Mouse (Mus musculus): ENCODE measurements around the gene Dclre1c. TPM values are rescaled to one million over a fixed set of nuclear protein-coding genes. Genes with fewer than 3 reads are reported as not detected.

Dclre1c gene
- polyA plus RNA-seq, 1 experiment from 2014 or later: 6.2 TPM

GRCm38 (mm10) chr2:3424579-3424910 lies 614 bp downstream of the Dclre1c start:
- peaks cover 8% of the 10 kb centered on the region; the same call in 1 of the 2 replicates for H3K4me1 ChIP-seq
- peak overlapping the region; percentile 97 for H3K4me2 ChIP-seq
- 6% methylated on average over 9 of the region's 10 CpGs for WGBS
- 0 out of 2 replicates have a peak, but pooled peaks have one; percentile 5 for ATAC-seq (ENCODE audit: borderline replicate concordance, extremely low read depth, low FRiP score, low TSS enrichment)
- H3K27me3 ChIP-seq: no peaks in the 10 kb centered on the region
- no peaks in the 10 kb centered on the region for H3K36me3 ChIP-seq
- no peaks in the 10 kb centered on the region for H3K9me3 ChIP-seq
- H3K9ac ChIP-seq: peak overlapping the region; percentile 60
- peak overlapping the region; percentile 75 for H3K4me3 ChIP-seq
- H3K27ac ChIP-seq: no peak overlapping the region

DNA sequence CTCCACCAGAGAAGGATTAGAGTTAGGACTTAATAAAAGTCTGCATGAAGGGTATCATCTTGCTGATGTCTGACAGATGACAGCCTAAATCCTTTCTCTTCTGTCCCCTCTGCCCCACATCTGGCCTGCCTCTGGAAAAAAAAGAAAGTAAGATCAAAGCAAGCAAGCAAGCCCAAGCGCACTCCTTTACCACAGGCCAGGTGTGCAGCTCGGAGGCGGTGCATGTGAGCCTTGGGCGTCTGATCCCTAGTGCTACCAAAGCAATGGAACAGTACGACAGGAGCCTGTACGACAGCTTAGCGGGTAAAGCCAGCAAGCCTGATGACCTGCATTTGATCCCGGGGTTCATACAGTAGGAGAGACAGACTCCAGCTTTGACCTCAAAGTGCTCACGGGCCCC lies 7.0 kb downstream of the Dclre1c start:
- H3K4me2 ChIP-seq: no peak overlapping the region
- H3K4me1 ChIP-seq: no peaks in the 10 kb centered on the region
- ATAC-seq (ENCODE audit: borderline replicate concordance, extremely low read depth, low FRiP score, low TSS enrichment): no peak
- H3K36me3 ChIP-seq: no peaks in the 10 kb centered on the region
- H3K4me3 ChIP-seq: no peak overlapping the region
- H3K9ac ChIP-seq: no peak overlapping the region
- H3K9me3 ChIP-seq: no peaks in the 10 kb centered on the region
- H3K27ac ChIP-seq: no peak overlapping the region
- 85% methylated on average over 9 of the region's 9 CpGs for WGBS
- no peaks in the 10 kb centered on the region for H3K27me3 ChIP-seq

GRCm38 (mm10) chr2:3435369-3436061 lies 11.6 kb downstream of the Dclre1c start:
- H3K4me1 ChIP-seq: no peaks in the 10 kb centered on the region
- no peak overlapping the region for H3K4me2 ChIP-seq
- H3K4me3 ChIP-seq: no peak overlapping the region
- WGBS: 82% methylated on average over 6 of the region's 6 CpGs
- no peaks in the 10 kb centered on the region for H3K27me3 ChIP-seq
- H3K36me3 ChIP-seq: no peaks in the 10 kb centered on the region
- no peak overlapping the region for H3K9ac ChIP-seq
- no peak for ATAC-seq (ENCODE audit: borderline replicate concordance, extremely low read depth, low FRiP score, low TSS enrichment)
- H3K9me3 ChIP-seq: no peaks in the 10 kb centered on the region
- no peak overlapping the region for H3K27ac ChIP-seq

DNA sequence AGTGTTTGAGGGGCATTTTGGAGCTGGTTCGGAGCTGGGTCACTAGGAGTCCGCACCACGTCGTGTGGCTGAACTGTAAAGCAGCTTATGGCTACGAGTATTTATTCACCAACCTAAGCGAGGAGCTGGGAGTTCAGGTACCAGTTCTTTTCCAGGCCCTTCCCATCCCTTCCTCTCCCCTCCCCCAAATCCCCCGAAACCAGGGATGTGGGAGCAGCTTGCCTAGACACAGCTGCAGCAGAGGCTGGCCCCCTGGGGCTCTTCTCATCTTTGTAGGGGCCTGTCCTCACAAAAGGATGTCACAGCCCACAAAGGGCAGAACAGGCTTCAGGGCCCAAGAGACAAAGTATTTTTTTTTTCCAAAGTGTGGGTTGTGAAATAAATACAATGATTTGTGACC lies 14.0 kb downstream of the Dclre1c start:
- 56% methylated on average over 7 of the region's 7 CpGs for WGBS
- Histone ChIP-seq H3K27me3 (no peaks in the 10 kb centered on the region), H3K4me3 (no peak overlapping the region), H3K9ac (no peak overlapping the region), H3K36me3 (no peaks in the 10 kb centered on the region), H3K4me2 (no peak overlapping the region), H3K9me3 (no peaks in the 10 kb centered on the region), H3K27ac (no peak overlapping the region), H3K4me1 (no peaks in the 10 kb centered on the region)
- ATAC-seq (ENCODE audit: borderline replicate concordance, extremely low read depth, low FRiP score, low TSS enrichment): no peak

GRCm38 (mm10) chr2:3444206-3444605 lies 20.3 kb downstream of the Dclre1c start:
- Histone ChIP-seq H3K9me3 (no peaks in the 10 kb centered on the region), H3K4me3 (no peak overlapping the region), H3K9ac (no peak overlapping the region), H3K36me3 (no peaks in the 10 kb centered on the region), H3K27me3 (no peaks in the 10 kb centered on the region), H3K4me1 (no peaks in the 10 kb centered on the region), H3K27ac (no peak overlapping the region), H3K4me2 (no peak overlapping the region)
- WGBS: 56% methylated on average over 7 of the region's 7 CpGs
- no peak for ATAC-seq (ENCODE audit: borderline replicate concordance, extremely low read depth, low FRiP score, low TSS enrichment)

DNA sequence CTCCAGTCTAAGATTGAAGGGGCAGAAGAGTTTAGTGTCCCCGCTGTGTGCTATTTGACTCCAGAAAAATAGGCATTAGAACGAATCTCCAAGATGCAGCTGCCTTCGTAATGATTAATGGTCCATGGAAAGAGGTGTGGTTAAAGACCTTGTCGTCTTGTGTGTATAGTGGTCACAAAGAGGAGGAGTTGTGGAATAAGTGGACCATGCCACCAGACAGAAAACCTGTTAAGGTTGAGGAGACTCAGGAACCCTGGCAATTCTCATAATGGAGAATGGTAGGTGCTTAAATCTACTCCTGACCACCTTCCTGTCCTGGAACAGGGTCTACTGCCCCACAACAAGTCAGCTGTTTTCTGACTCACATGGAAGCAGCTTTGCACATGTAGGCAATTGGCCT lies 22.1 kb downstream of the Dclre1c start:
- WGBS: 71% methylated on average over 4 of the region's 4 CpGs
- no peaks in the 10 kb centered on the region for H3K9me3 ChIP-seq
- H3K4me2 ChIP-seq: no peak overlapping the region
- no peaks in the 10 kb centered on the region for H3K27me3 ChIP-seq
- no peak overlapping the region for H3K4me3 ChIP-seq
- H3K27ac ChIP-seq: no peak overlapping the region
- H3K9ac ChIP-seq: no peak overlapping the region
- ATAC-seq (ENCODE audit: borderline replicate concordance, extremely low read depth, low FRiP score, low TSS enrichment): no peak
- no peaks in the 10 kb centered on the region for H3K36me3 ChIP-seq
- H3K4me1 ChIP-seq: no peaks in the 10 kb centered on the region

GRCm38 (mm10) chr2:3449431-3449830 lies 25.5 kb downstream of the Dclre1c start:
- no peak overlapping the region for H3K27ac ChIP-seq
- H3K4me2 ChIP-seq: no peak overlapping the region
- WGBS: 67% methylated on average over 2 of the region's 2 CpGs
- peaks cover 13% of the 10 kb centered on the region for H3K36me3 ChIP-seq
- no peaks in the 10 kb centered on the region for H3K27me3 ChIP-seq
- no peak overlapping the region for H3K9ac ChIP-seq
- no peaks in the 10 kb centered on the region for H3K9me3 ChIP-seq
- H3K4me1 ChIP-seq: no peaks in the 10 kb centered on the region
- H3K4me3 ChIP-seq: no peak overlapping the region
- ATAC-seq (ENCODE audit: borderline replicate concordance, extremely low read depth, low FRiP score, low TSS enrichment): no peak

GRCm38 (mm10) chr2:3453096-3453495 lies 29.2 kb downstream of the Dclre1c start:
- ATAC-seq (ENCODE audit: borderline replicate concordance, extremely low read depth, low FRiP score, low TSS enrichment): no peak
- WGBS: 80% methylated on average over 3 of the region's 3 CpGs
- no peaks in the 10 kb centered on the region for H3K9me3 ChIP-seq
- H3K4me3 ChIP-seq: no peak overlapping the region
- H3K9ac ChIP-seq: no peak overlapping the region
- H3K27ac ChIP-seq: no peak overlapping the region
- H3K4me2 ChIP-seq: no peak overlapping the region
- H3K36me3 ChIP-seq: peaks cover 18% of the 10 kb centered on the region
- H3K27me3 ChIP-seq: no peaks in the 10 kb centered on the region
- H3K4me1 ChIP-seq: no peaks in the 10 kb centered on the region

DNA sequence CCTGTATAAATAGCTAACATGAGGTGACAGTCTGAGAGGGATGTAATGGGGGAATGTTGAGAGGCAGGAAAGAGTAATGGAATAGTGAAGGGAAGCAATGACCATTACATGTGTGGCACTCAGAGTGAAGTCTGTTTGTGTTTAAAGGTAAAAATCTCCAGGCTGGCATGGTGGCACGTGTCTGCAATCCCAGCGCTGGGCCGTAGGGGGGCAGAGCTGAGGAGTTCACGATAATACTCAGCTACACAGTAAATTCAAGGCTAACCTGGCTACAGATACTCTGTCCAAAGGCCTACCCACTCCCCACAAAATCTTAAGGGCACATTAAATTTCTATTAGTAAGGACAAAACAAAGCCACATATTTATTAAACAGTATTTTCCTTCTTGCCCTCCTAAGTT lies 32.7 kb downstream of the Dclre1c start:
- Histone ChIP-seq H3K36me3 (peaks cover 29% of the 10 kb centered on the region), H3K4me3 (no peak overlapping the region), H3K4me1 (no peaks in the 10 kb centered on the region), H3K27ac (no peak overlapping the region), H3K9me3 (no peaks in the 10 kb centered on the region), H3K4me2 (no peak overlapping the region), H3K27me3 (no peaks in the 10 kb centered on the region), H3K9ac (no peak overlapping the region)
- WGBS: 84% methylated on average over 4 of the region's 4 CpGs
- no peak for ATAC-seq (ENCODE audit: borderline replicate concordance, extremely low read depth, low FRiP score, low TSS enrichment)

GRCm38 (mm10) chr2:3473891-3474290 lies 50.0 kb downstream of the Dclre1c start:
- no peaks in the 10 kb centered on the region for H3K9me3 ChIP-seq

GRCm38 (mm10) chr2:3474361-3474805 lies 50.5 kb downstream of the Dclre1c start:
- ATAC-seq (ENCODE audit: borderline replicate concordance, extremely low read depth, low FRiP score, low TSS enrichment): peak; percentile 71
- peaks cover 13% of the 10 kb centered on the region for H3K4me1 ChIP-seq
- H3K27me3 ChIP-seq: no peaks in the 10 kb centered on the region
- peak overlapping the region; percentile 96 for H3K27ac ChIP-seq
- H3K4me2 ChIP-seq: peak overlapping the region; percentile 76
- H3K9ac ChIP-seq: peak overlapping the region; percentile 89
- H3K4me3 ChIP-seq: peak overlapping the region; percentile 94
- WGBS: under 1% methylated on average over 46 of the region's 46 CpGs
- 0 out of 2 replicates have a peak, but pooled peaks cover 3% of the 10 kb centered on the region for H3K36me3 ChIP-seq
- no peaks in the 10 kb centered on the region for H3K9me3 ChIP-seq

More at GRCm38 (mm10) chr2:3473891-3474290, 50.0 kb downstream of the Dclre1c start:
- Histone ChIP-seq H3K27me3 (no peaks in the 10 kb centered on the region), H3K4me1 (peaks cover 13% of the 10 kb centered on the region), H3K36me3 (0 out of 2 replicates have a peak, but pooled peaks cover 3% of the 10 kb centered on the region), H3K4me2 (peak overlapping the region; percentile 76), H3K27ac (peak overlapping the region; percentile 96), H3K9ac (peak overlapping the region; percentile 89), H3K4me3 (peak overlapping the region; percentile 94)
- ATAC-seq (ENCODE audit: borderline replicate concordance, extremely low read depth, low FRiP score, low TSS enrichment): no peak
- 0% methylated on average over 12 of the region's 12 CpGs for WGBS

DNA sequence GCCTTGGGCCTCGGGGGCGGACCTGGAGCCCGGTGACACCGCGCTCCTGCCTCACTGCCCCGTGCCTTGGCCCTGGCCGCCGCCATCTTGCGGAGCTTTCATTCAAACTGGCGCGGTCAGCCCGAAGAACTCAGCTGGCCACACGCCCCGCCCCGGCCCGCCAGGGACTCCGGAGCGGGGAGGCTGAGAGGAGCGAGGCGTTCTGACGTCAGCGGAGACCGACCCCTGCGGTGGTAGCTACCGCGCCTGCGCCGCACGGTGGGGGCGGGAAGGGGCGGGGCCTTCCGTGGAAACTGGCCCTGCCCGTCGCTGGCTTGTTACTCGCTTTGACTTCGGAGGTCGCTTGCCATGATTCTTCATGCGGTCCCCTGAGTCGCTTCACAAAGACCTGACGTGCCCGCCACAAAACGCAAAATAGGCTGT lies 50.9 kb downstream of the Dclre1c start, which contains the start of gene Suv39h2:
Gene Suv39h2 (minus strand): TSS at position 171 of the 423 bp plus-strand sequence.
- Histone ChIP-seq H3K9me3 (no peaks in the 10 kb centered on the region), H3K36me3 (0 out of 2 replicates have a peak, but pooled peaks cover 3% of the 10 kb centered on the region), H3K4me3 (peak within 1 kb of the TSS; percentile 94), H3K9ac (peak within 1 kb of the TSS; percentile 89), H3K27ac (peak within 1 kb of the TSS; percentile 96), H3K4me2 (peak within 1 kb of the TSS; percentile 76), H3K4me1 (peaks cover 13% of the 10 kb centered on the region), H3K27me3 (no peaks in the 10 kb centered on the region)
- under 1% methylated on average over 41 of the region's 42 CpGs for WGBS
- peak; percentile 99 for ATAC-seq (ENCODE audit: borderline replicate concordance, extremely low read depth, low FRiP score, low TSS enrichment)

Data from lung, embryonic 15.5 days (tissue).